Comparison of ENCODE assay signal across 15 mouse cellular contexts in genomic region chrX:77812031-77812430, GRCm38 (mm10). TPM values are rescaled to one million over a fixed set of nuclear protein-coding genes. Genes with fewer than 3 reads are reported as not detected.
DNase-seq lines count a peak whose midpoint lies in the region; ATAC-seq and TF ChIP-seq lines count a peak whose summit lies in the region.
"Had no signal": no experiment of that assay in that cellular context is flagged by ENCODE, and none has a peak within 500 bp of the region (broad histone marks: within the 10 kb centered on the region; RNA-seq: fewer than 3 reads in every experiment).

No protein-coding gene starts in this region.

- H3K27ac ChIP-seq in kidney, adult 2 months (ENCODE audit: insufficient read depth, low read depth, low read length), result no peak overlapping the region
- H3K27ac ChIP-seq in embryonic facial prominence, embryonic 10.5 days (replicated peaks), result no peak overlapping the region
- H3K27ac ChIP-seq: forebrain, embryonic 12.5 days; hindbrain, embryonic 15.5 days had no signal

- H3K9me3 ChIP-seq in embryonic facial prominence, embryonic 10.5 days, result no peaks in the 10 kb centered on the region
- H3K9me3 ChIP-seq: forebrain, embryonic 12.5 days; hindbrain, embryonic 15.5 days had no signal

- no peak for ATAC-seq in CD4-positive, CD25-positive, alpha-beta regulatory T cell, adult 4 months

- WGBS in kidney, adult 2 months, result 56% methylated on average over 6 of the region's 6 CpGs
- WGBS in embryonic facial prominence, embryonic 10.5 days, result 58% methylated on average over 6 of the region's 6 CpGs

- DNase-seq in adrenal gland, postnatal 10 days, result peak; percentile 7
- DNase-seq in adrenal gland, postnatal 4 days (ENCODE audit: low spot score in 2 of 2), result no peak
- DNase-seq in kidney, adult 2 months, result no peak
- DNase-seq in kidney, adult 8-10 months, result no peak
- peak; percentile 28 for DNase-seq in right cerebral cortex, adult 18-20 months
- no peak for DNase-seq in right cerebral cortex, postnatal 14 days
- no peak for DNase-seq in embryonic facial prominence, embryonic 10.5 days (ENCODE audit: low spot score)
- DNase-seq: liver; spleen, adult 18-20 months had no signal

- no peaks in the 10 kb centered on the region for H3K36me3 ChIP-seq in kidney, adult 2 months (ENCODE audit: control insufficient read depth, insufficient read depth, low read length)
- no peaks in the 10 kb centered on the region for H3K36me3 ChIP-seq in embryonic facial prominence, embryonic 10.5 days (replicated peaks)
- H3K36me3 ChIP-seq: forebrain, embryonic 12.5 days; hindbrain, embryonic 15.5 days had no signal

- TF ChIP-seq CTCF in kidney, adult 2 months (conservative IDR thresholded peaks at IDR 0.05; ENCODE audit: insufficient read depth, insufficient read length, low read depth, low read length), result peak; percentile 28; the same call in 1 of the 2 replicates

- no peak overlapping the region for H3K4me3 ChIP-seq in kidney, adult 2 months (ENCODE audit: insufficient read depth, low read depth, low read length)
- H3K4me3 ChIP-seq in embryonic facial prominence, embryonic 10.5 days, result no peak overlapping the region
- H3K4me3 ChIP-seq: forebrain, embryonic 12.5 days; hindbrain, embryonic 15.5 days had no signal

- TF ChIP-seq POLR2A in kidney, adult 2 months (IDR thresholded peaks at IDR 0.05; ENCODE audit: low read depth, low read length), result no peak

- no peaks in the 10 kb centered on the region for H3K4me1 ChIP-seq in kidney, adult 2 months (ENCODE audit: control insufficient read depth, insufficient read depth, low read length)
- no peaks in the 10 kb centered on the region for H3K4me1 ChIP-seq in embryonic facial prominence, embryonic 10.5 days
- H3K4me1 ChIP-seq: forebrain, embryonic 12.5 days; hindbrain, embryonic 15.5 days had no signal

- H3K27me3 ChIP-seq in kidney, adult 2 months (replicated peaks; ENCODE audit: control insufficient read depth, insufficient read depth, low read length), result no peaks in the 10 kb centered on the region
- H3K27me3 ChIP-seq in embryonic facial prominence, embryonic 10.5 days (replicated peaks; ENCODE audit: low read depth, poor library complexity, severe bottlenecking), result no peaks in the 10 kb centered on the region
- H3K27me3 ChIP-seq: forebrain, embryonic 12.5 days; hindbrain, embryonic 15.5 days had no signal

RNA-seq across cellular contexts. Expression of gene Prkx, which starts 16.0 kb away (rescaled TPM):
- total RNA-seq in adrenal gland, postnatal 10 days (2021), result 10 to 100 TPM; 12.6 to 14.3 TPM
- 10 to 100 TPM; 11.2 to 11.7 TPM for total RNA-seq in adrenal gland, postnatal 4 days (2021)
- 6.4 and 7.4 TPM in 2 replicates for polyA plus RNA-seq in kidney, adult 2 months (2012; rRNA removed)
- polyA plus RNA-seq in embryonic facial prominence, embryonic 10.5 days (2016; fragmentation: Nextera tagmentation; extraction: Ambion mirVana), result 14.6 and 16.1 TPM in 2 replicates
- 10 to 100 TPM; 23.0 to 25.3 TPM for polyA plus RNA-seq in CD4-positive, CD25-positive, alpha-beta regulatory T cell, adult 4 months (2017; shearing (Covaris generic))

RNA-seq across cellular contexts. Expression of gene Pbsn, which starts 41.4 kb away (rescaled TPM):
- total RNA-seq in adrenal gland, postnatal 10 days (2021), result not detected
- not detected for total RNA-seq in adrenal gland, postnatal 4 days (2021)
- polyA plus RNA-seq in kidney, adult 2 months (2012; rRNA removed), result not detected in 2 replicates
- not detected in 2 replicates for polyA plus RNA-seq in embryonic facial prominence, embryonic 10.5 days (2016; fragmentation: Nextera tagmentation; extraction: Ambion mirVana)
- polyA plus RNA-seq in CD4-positive, CD25-positive, alpha-beta regulatory T cell, adult 4 months (2017; shearing (Covaris generic)), result not detected
- total RNA-seq: heart, adult 8-10 months had no signal
- polyA plus RNA-seq: forebrain, embryonic 12.5 days; hindbrain, embryonic 15.5 days; neural tube, embryonic 14.5 days; urinary bladder, adult 2 months had no signal

RNA-seq across cellular contexts. Expression of gene Gm14744, which starts 52.5 kb away (rescaled TPM):
- total RNA-seq in adrenal gland, postnatal 10 days (2021), result not detected
- not detected for total RNA-seq in adrenal gland, postnatal 4 days (2021)
- polyA plus RNA-seq in kidney, adult 2 months (2012; rRNA removed), result not detected in 2 replicates
- not detected in 2 replicates for polyA plus RNA-seq in embryonic facial prominence, embryonic 10.5 days (2016; fragmentation: Nextera tagmentation; extraction: Ambion mirVana)
- not detected for polyA plus RNA-seq in CD4-positive, CD25-positive, alpha-beta regulatory T cell, adult 4 months (2017; shearing (Covaris generic))
- total RNA-seq: heart, adult 8-10 months had no signal
- polyA plus RNA-seq: forebrain, embryonic 12.5 days; hindbrain, embryonic 15.5 days; neural tube, embryonic 14.5 days; urinary bladder, adult 2 months had no signal

Comparison
In these comparisons a context has a peak if more than half of its experiments do, and no peak if none do; other contexts are left out.
1. DNase-seq: peak in adrenal gland, postnatal 10 days (single experiment) and right cerebral cortex, adult 18-20 months (single experiment); none in adrenal gland, postnatal 4 days (0 of 2), kidney, adult 2 months (single experiment), kidney, adult 8-10 months (0 of 2), right cerebral cortex, postnatal 14 days (single experiment) and embryonic facial prominence, embryonic 10.5 days (single experiment).